Mouse (Mus musculus) C2C12 (cell line): Measurements from ENCODE around the gene Mlxipl. TPM values are rescaled to one million over a fixed set of nuclear protein-coding genes. Genes with fewer than 3 reads are reported as not detected.

Source experiments
- H3K27me3 ChIP-seq: one replicate; pipeline ENCODE4 v1.6.1; 2011; ENCODE audit not compliant: control insufficient read depth, insufficient read depth, insufficient read length
- H3K36me3 ChIP-seq: one replicate; pipeline ENCODE4 v1.6.1; 2011; ENCODE audit not compliant: control insufficient read depth, insufficient read depth
- H3K4me3 ChIP-seq: one replicate; pipeline ENCODE4 v1.5.1; 2011; ENCODE audit warnings: mild to moderate bottlenecking, control low read depth; ENCODE audit not compliant: poor library complexity, insufficient read depth, severe bottlenecking
- H3K79me2 ChIP-seq: one replicate; pipeline ENCODE4 v1.6.1; 2011; ENCODE audit not compliant: control insufficient read depth, insufficient read depth
- H3K79me3 ChIP-seq: one replicate; pipeline ENCODE4 v1.6.1; 2011; ENCODE audit warnings: low read depth, control low read depth
- H3ac ChIP-seq: one replicate; pipeline ENCODE3; 2011; ENCODE audit warnings: low read depth; ENCODE audit not compliant: control insufficient read depth, insufficient read length
- CEBPB ChIP-seq: IDR thresholded peaks from one replicate; pipeline ENCODE4 v1.6.1; 2011; ENCODE audit warnings: low read depth, mild to moderate bottlenecking, control low read depth, moderate library complexity
- CTCF ChIP-seq: IDR thresholded peaks from one replicate; pipeline ENCODE4 v1.5.1; 2011; ENCODE audit not compliant: control insufficient read depth, insufficient read depth, insufficient read length
- FOSL1 ChIP-seq: IDR thresholded peaks from one replicate; pipeline ENCODE4 v1.8.0; 2011; ENCODE audit warnings: mild to moderate bottlenecking, low read length; ENCODE audit not compliant: poor library complexity, insufficient read depth, severe bottlenecking
- MAX ChIP-seq: IDR thresholded peaks from one replicate; pipeline ENCODE4 v1.6.1; 2011; ENCODE audit warnings: mild to moderate bottlenecking, control low read depth
- MYOD1 ChIP-seq: IDR thresholded peaks from one replicate; pipeline ENCODE4 v1.6.1; 2011; ENCODE audit warnings: low read depth; ENCODE audit not compliant: control insufficient read depth, insufficient read length
- MYOG ChIP-seq: IDR thresholded peaks from one replicate; pipeline ENCODE4 v1.6.1; 2011; ENCODE audit not compliant: control insufficient read depth, insufficient read length; ENCODE audit errors: extremely low read depth
- USF1 ChIP-seq: IDR thresholded peaks from one replicate; pipeline ENCODE4 v1.6.1; 2011; ENCODE audit warnings: low read depth, mild to moderate bottlenecking, control low read depth, moderate library complexity
- polyA plus RNA-seq: library from polyadenylated mRNA; unstranded; fragments of >200 nt; fragmentation: generic; extraction: Trizol; gene quantifications from one replicate; pipeline ENCODE4 v1.2.1, GENCODE M21; 2012; ENCODE audit warnings: missing spikeins

Mlxipl gene
- polyA plus RNA-seq, 1 experiment, result not detected

GRCm38 (mm10) chr5:135129747-135130146 lies 40.1 kb downstream of the Mlxipl start:
- H3ac ChIP-seq, result no peak overlapping the region
- H3K4me3 ChIP-seq, result no peak overlapping the region
- no peaks in the 10 kb centered on the region for H3K36me3 ChIP-seq
- no peaks in the 10 kb centered on the region for H3K79me2 ChIP-seq
- TF ChIP-seq CTCF (no peak), USF1 (no peak), MYOD1 (no peak), FOSL1 (no peak), MAX (no peak), CEBPB (no peak), MYOG (no peak)
- H3K27me3 ChIP-seq, result peaks cover 66% of the 10 kb centered on the region
- no peaks in the 10 kb centered on the region for H3K79me3 ChIP-seq

GRCm38 (mm10) chr5:135133736-135134405 lies 44.2 kb downstream of the Mlxipl start:
- Histone ChIP-seq H3K4me3 (no peak overlapping the region), H3ac (no peak overlapping the region), H3K36me3 (no peaks in the 10 kb centered on the region), H3K27me3 (peaks cover 42% of the 10 kb centered on the region), H3K79me2 (no peaks in the 10 kb centered on the region), H3K79me3 (no peaks in the 10 kb centered on the region)
- no peak for TF ChIP-seq MYOG
- TF ChIP-seq FOSL1, result no peak
- TF ChIP-seq MAX, result no peak
- no peak for TF ChIP-seq MYOD1
- TF ChIP-seq CTCF, result no peak
- no peak for TF ChIP-seq CEBPB
- TF ChIP-seq USF1, result no peak

- no peaks in the 10 kb centered on the region for H3K36me3 ChIP-seq
- H3K4me3 ChIP-seq, result no peak overlapping the region
- TF ChIP-seq CTCF, result no peak
- no peak for TF ChIP-seq FOSL1
- no peak for TF ChIP-seq MYOD1
- H3ac ChIP-seq, result no peak overlapping the region
- H3K79me2 ChIP-seq, result no peaks in the 10 kb centered on the region
- no peaks in the 10 kb centered on the region for H3K79me3 ChIP-seq
- peaks cover 37% of the 10 kb centered on the region for H3K27me3 ChIP-seq
Observed at GRCm38 (mm10) chr5:135134534-135134933, 44.8 kb downstream of the Mlxipl start.

GRCm38 (mm10) chr5:135139881-135140280 lies 50.2 kb downstream of the Mlxipl start:
- no peaks in the 10 kb centered on the region for H3K79me3 ChIP-seq
- H3K36me3 ChIP-seq, result no peaks in the 10 kb centered on the region
- H3K79me2 ChIP-seq, result no peaks in the 10 kb centered on the region
- no peak for TF ChIP-seq MAX
- no peak for TF ChIP-seq MYOD1
- no peak for TF ChIP-seq CTCF
- TF ChIP-seq USF1, result no peak
- TF ChIP-seq CEBPB, result no peak
- no peak for TF ChIP-seq MYOG
- TF ChIP-seq FOSL1, result no peak
- H3ac ChIP-seq, result no peak overlapping the region
- no peak overlapping the region for H3K4me3 ChIP-seq
- peaks cover 21% of the 10 kb centered on the region for H3K27me3 ChIP-seq

GRCm38 (mm10) chr5:135144469-135144868 lies 54.8 kb downstream of the Mlxipl start:
- Histone ChIP-seq H3K79me2 (no peaks in the 10 kb centered on the region), H3K79me3 (no peaks in the 10 kb centered on the region), H3K4me3 (no peak overlapping the region), H3K27me3 (peaks cover 21% of the 10 kb centered on the region), H3K36me3 (no peaks in the 10 kb centered on the region), H3ac (no peak overlapping the region)
- TF ChIP-seq USF1 (no peak), FOSL1 (no peak), CEBPB (no peak), CTCF (no peak), MYOD1 (no peak), MAX (no peak), MYOG (no peak)

- Histone ChIP-seq H3K4me3 (no peak overlapping the region), H3K36me3 (no peaks in the 10 kb centered on the region), H3K27me3 (peaks cover 21% of the 10 kb centered on the region), H3ac (no peak overlapping the region), H3K79me2 (peaks cover 10% of the 10 kb centered on the region), H3K79me3 (peaks cover 4% of the 10 kb centered on the region)
- TF ChIP-seq CTCF (no peak), USF1 (no peak), MYOG (no peak), CEBPB (no peak), MYOD1 (no peak), MAX (no peak), FOSL1 (no peak)
Observed at GRCm38 (mm10) chr5:135145532-135145931, 55.8 kb downstream of the Mlxipl start.
